Mouse (Mus musculus) left cerebral cortex, adult 11 months (tissue): Measurements from ENCODE around the gene Bves.
"Not testable (repeated sequence)": the region's sequence is repeated elsewhere in the genome, so short reads cannot be mapped to it uniquely, and the experiment has no call there.

Experiments used
- DNase-seq: peaks from one replicate; pipeline ENCODE4 v3.0.0; 2022; ENCODE audit warnings: low spot score

The Bves gene

GRCm38 (mm10) chr10:45348143-45348542, 12.6 kb downstream of the Bves start:
- not testable (repeated sequence) for DNase-seq

DNA sequence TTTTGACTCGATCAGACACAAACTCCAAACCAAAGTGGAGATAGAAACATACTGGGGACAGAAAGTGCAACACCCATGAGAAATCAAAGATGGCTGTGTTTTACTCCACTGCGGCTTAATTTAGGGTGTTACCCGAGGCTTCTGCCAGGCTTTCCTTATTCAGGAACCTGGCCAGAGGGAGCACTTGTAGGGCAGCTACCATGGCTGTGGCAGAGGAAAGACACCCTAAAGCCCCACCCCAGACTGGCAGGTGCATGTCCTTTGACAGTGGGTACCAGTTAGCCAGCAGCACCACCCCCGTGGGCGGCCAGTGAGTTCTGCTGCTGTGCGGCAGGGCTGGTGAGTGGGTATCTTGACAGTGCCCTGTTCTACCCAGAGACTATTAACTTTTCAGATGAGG, 20.5 kb downstream of the Bves start:
- no peak for DNase-seq

DNA sequence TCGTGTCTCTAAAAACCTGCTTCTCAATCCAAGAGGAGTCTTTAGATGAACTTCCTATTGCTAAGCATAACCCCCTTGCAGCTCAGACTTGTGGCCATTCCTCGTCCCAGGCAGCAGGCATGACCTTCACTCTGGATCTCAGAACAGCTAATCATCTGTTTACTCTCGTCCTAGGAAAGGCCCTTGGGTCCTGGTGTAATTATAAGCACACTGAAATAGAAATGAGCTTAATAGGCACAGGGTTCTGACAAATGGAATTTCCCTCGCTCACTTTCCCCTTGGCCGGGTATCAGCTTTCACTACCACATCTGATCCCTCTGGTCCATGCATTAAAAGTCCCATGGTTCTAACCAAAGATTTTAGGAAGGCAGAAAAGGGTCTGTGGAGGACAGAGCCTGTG, 27.8 kb downstream of the Bves start:
- DNase-seq = no peak

GRCm38 (mm10) chr10:45366987-45367705, 31.6 kb downstream of the Bves start:
- no peak for DNase-seq

DNA sequence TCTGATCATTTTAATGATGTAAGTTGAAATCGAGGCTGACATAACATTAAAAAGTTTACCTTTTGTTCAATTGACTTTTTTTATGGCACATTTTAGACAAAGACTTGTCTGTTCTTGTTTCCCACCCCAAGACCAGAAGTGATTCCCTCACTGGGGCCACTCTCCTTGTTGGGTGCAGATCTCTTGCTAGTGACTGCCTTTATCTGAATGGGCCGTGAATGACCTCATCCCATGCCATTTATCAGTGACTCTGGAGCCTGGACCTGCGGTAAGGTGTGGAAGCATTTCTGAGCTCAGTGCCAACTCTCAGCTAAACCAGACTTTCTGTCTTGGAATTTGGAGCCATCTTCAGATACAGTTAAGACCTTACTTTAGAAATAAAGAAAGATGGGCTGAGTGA, 34.1 kb downstream of the Bves start:
- DNase-seq = no peak

DNA sequence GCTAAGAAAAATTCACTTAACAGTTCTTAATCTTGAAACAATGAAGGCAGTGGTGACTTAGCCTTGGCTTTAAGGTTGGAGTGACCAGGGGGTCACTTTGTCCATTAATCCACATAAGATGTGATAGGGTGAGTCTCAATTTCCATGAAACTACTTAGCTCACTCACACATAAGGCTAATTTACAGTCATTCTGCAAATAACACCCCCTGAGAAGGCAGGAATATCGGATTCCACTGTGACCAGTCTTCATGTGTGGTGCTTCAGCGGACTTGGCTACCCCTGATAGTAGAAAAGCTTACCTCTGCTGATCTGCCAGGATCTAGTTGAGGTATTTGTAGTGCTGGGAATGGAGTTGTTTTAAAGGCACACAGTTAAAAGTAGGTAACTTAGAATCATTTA, 35.0 kb downstream of the Bves start:
- no peak for DNase-seq

DNA sequence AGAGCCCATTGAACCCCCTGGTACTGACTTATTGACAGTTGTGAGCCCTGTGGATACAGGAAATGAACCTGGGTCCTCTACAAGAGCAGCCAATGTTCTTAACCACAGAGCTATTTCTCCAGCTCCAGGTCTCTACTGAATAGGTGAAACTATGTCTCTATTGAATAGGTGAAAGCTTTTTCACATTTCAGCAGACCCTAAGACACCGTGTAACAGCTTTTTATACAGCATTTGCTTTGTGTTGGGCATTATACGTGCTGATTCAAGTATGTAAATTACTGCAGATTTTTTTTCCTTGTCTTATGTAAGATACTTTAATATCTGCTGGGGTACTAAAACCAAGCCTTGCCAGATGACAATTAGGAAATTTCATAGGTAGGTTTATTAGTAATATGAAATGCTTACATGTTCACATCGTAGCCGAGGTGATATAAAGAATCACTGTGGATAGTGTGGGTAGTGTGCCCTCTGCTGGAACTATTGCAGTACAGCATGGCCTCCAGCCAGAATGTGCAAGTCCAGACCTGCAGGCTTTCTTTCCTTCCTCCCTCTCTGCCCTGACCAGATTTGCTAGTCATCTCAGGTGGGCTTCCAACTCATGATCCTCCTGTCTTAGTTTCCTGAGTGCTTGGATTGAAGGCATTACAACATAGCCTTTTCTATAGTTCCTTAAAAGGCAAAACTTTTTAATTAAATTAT, 37.6 kb downstream of the Bves start:
- DNase-seq = peak; percentile 37

GRCm38 (mm10) chr10:45378269-45378668, 42.7 kb downstream of the Bves start:
- no peak for DNase-seq

DNA sequence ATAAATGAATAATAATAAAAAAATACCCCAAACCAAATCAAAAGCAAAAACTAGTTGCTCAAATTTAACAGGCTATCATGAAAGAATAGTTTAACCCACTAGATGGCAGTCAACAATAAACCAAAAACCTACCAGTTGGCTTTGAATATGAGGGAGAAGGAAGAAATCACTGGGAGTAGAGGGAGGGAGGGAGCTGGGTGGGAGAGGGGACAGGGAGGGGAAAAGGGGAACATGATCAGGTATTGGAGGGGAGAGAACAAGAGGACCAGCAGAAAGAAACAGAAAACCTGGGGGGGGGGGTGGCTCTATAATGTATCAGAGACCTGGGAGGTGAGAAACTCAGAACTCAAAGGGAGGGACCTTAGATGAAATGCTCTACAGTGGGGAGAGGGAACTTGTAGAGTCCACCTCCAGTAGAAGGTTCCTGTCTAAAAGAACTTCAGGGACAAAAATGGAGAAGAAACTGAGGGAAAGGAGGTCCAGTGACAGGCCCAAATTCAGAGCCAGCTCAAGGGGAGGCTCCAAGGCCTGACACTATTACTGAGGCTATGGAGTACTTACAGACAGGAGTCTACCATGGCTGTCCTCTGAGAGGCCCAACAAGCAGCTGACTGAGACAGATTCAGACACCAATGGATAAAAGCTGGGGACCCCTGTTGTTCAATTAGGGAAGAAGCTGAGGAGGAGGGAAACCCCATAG, 46.5 kb downstream of the Bves start:
- no peak for DNase-seq

DNA sequence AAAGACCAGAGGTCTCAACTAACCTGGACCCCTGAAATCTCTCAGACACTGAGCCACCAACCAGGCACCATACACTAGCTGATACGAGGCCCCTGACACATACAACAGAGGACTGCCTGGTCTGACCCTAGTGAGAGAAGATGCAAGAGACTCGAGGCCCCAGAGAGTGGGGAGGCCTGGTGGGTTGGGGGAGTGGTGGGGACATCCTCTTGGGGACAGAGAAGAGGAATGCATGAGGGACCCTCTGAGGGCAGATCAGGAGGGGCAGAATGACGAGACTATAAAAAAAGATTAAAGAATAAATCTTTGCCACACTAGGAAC, 47.0 kb downstream of the Bves start:
- DNase-seq = no peak

GRCm38 (mm10) chr10:45398211-45398610, 62.6 kb downstream of the Bves start:
- DNase-seq = no peak

DNA sequence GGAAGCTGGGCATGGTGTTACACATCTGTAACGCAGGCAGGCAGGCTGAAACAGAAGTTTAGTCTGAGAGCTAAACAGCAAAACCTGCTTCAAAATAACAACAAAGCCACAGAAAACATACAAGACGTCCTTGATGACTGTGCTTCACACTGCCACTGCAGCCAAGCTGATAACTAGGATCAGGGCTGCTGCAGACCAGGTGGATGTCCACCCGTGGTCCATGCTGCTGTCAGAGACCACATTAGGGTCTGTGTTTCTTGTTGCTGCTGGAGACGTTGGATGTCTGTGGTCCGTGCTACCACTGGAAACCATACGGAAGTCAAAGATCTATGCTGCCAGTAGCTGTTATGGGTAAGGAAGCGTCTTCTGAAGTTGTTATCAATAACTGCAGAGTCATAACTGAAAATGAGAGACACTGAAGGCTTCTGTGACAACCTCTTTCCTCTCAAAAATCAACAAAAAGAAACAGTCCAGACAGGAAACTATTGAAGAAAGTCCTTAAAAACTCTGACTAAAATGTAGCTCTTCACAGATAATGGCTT, 64.2 kb downstream of the Bves start:
- no peak for DNase-seq

DNA sequence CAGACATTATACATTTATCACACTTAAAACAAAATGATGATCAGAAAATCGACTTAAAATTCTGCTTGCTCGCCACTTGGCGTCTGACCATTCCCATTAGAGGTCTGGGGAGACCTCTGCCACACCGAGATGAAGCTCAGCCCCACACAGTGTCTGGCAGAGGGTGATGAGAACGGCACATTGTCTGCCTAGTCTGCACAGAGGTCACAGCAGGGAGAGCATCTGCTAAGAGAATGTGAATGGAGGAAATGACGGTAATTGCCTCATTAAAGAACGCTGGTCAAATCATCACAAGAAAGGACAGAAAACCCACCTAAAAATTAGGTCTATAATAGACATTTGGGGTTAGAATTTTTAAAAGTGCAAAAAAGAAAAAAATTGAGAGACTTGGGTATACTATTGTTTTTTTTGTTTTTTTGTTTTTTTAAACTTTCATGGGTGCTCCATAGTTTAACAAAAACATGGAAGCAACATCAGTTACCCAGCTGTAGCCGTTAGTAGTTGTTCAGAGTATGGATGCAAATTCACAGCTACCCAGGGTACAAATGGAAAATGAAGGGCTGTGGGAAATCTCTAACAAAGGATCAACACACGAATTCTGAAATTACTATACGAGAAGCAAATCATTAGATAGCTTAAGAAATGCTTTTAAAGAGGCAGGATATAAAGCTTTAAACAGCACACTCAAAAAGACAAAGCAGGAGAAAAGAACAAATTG, 75.2 kb downstream of the Bves start:
- no peak for DNase-seq

DNA sequence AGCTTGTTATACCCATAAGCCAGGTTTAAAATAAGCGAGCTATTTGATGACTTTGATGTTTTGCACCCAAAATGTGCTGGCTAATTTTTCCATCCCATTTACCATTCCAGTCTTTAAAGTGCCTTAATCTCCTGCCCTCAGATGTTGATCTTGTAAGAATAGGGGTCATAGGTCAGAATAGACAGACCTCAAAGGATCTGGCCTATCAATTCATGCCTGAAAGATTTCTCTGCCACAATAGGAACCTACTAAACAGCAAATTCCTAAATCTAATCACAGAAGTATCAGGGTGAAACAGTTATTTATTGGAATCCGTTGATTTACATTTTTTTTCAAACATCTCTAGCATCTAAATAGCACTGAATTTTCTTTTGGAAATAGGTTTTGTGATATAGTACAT, 76.2 kb downstream of the Bves start:
- no peak for DNase-seq

- DNase-seq = no peak
Observed at GRCm38 (mm10) chr10:45412144-45412543, 76.6 kb downstream of the Bves start.
